Mouse (Mus musculus): ENCODE results near the gene Ugt1a8.
A peak's percentile ranks its signal among the peaks of the same experiment; 100 is the strongest.

Ugt1a8 gene

GRCm38 (mm10) chr1:88192136-88192535 is 104.5 kb downstream of the Ugt1a8 start:
- no peak for DNase-seq

GRCm38 (mm10) chr1:88195687-88196086 is 108.1 kb downstream of the Ugt1a8 start:
- peak; percentile 83 to 92 for DNase-seq

- peak in 1 of 2 experiments; percentile 45 for DNase-seq
Measured at GRCm38 (mm10) chr1:88197443-88197842, 109.8 kb downstream of the Ugt1a8 start.

DNA sequence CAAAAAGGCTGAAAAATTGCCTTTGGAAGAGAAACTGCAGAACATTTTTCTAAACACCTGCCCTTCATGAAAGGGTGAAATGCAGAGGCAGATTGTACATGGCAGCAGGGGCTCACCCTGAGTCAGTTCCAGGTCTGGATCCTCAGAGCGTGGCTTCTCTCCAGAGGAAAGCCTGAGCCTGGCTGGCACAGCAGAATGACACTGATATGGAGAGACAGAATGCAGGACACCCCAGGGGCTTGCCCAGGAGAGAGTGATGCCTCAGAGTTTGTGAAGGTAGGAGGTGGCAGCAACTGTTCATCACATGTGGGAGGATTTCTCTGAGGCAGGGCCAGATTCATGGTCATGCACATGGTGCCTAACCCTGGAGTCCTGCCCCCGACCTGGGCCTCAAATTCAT is 112.4 kb downstream of the Ugt1a8 start:
- no peak for DNase-seq

DNA sequence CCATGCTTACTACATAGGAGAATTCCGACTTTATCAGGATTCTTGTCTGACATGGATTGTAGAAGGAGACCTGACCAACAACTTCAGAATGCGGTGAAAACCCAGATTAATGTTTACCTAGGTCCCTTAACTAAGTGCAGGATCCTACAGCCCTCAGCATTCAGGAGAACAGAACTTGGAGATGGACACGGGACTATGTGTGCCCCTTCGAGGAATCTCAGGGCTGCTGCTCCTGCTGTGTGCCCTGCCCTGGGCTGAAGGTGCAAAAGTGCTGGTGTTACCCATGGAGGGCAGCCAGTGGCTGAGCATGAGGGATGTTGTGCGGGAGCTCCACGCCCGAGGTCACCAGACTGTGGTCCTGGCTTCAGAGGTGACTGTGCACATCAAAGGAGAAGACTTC is 112.8 kb downstream of the Ugt1a8 start, which contains the start of gene Ugt1a2:
TSS of gene Ugt1a2 (plus strand) at position 146 of the 400 bp plus-strand sequence.
- DNase-seq, result peak; percentile 41 to 82

GRCm38 (mm10) chr1:88205294-88205922 is 117.8 kb downstream of the Ugt1a8 start, which contains the start of gene Dnajb3:
Gene Dnajb3, minus strand, starts transcription at chr1:88205782.
- DNase-seq, result peak; percentile 72 to 79

- no peak for DNase-seq
Measured at GRCm38 (mm10) chr1:88206843-88207479, 119.3 kb downstream of the Ugt1a8 start.

- DNase-seq, result peak; percentile 50 to 81
Measured at GRCm38 (mm10) chr1:88211812-88212211, 124.2 kb downstream of the Ugt1a8 start, which contains the start of gene Ugt1a1. Gene Ugt1a1, plus strand, starts transcription at chr1:88211959.

GRCm38 (mm10) chr1:88212341-88213045 is 124.9 kb downstream of the Ugt1a8 start:
- no peak for DNase-seq

- DNase-seq, result no peak
Measured at GRCm38 (mm10) chr1:88213061-88213460, 125.4 kb downstream of the Ugt1a8 start.

DNA sequence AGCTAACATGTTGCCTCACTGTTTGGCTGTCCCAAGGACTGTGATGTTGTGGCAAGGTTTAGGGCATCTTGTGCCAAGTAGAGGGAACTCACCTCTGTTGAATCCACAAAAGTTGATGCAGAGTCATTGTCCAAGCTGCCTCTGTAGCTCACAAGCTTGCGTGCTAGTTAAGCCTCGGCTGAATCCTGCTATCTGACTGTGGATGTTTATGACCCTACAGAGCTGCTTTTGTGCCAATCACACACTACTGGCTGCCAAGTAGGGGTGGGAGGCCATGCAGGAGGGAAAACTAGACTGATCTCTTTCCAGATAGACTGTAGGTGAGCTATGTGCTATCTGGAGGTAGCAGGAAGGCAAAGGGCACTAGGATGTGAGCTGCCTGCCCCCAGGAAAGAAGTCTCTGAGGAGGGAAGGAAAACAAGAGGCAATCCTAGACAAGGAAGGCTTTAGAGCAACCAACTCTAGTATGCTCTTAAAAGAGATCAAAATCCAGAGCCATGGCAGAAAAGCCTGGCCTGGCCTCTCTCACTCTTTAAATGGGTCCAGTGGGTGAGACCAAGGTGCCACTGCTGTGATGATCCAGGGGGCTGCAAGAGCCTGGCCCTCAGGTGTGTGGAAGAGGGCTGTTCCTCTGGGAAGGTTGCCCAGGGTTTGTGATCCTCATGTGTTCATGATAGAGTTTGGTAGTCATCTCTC is 126.3 kb downstream of the Ugt1a8 start:
- DNase-seq, result no peak

GRCm38 (mm10) chr1:88214462-88214952 is 126.9 kb downstream of the Ugt1a8 start:
- DNase-seq, result no peak

DNA sequence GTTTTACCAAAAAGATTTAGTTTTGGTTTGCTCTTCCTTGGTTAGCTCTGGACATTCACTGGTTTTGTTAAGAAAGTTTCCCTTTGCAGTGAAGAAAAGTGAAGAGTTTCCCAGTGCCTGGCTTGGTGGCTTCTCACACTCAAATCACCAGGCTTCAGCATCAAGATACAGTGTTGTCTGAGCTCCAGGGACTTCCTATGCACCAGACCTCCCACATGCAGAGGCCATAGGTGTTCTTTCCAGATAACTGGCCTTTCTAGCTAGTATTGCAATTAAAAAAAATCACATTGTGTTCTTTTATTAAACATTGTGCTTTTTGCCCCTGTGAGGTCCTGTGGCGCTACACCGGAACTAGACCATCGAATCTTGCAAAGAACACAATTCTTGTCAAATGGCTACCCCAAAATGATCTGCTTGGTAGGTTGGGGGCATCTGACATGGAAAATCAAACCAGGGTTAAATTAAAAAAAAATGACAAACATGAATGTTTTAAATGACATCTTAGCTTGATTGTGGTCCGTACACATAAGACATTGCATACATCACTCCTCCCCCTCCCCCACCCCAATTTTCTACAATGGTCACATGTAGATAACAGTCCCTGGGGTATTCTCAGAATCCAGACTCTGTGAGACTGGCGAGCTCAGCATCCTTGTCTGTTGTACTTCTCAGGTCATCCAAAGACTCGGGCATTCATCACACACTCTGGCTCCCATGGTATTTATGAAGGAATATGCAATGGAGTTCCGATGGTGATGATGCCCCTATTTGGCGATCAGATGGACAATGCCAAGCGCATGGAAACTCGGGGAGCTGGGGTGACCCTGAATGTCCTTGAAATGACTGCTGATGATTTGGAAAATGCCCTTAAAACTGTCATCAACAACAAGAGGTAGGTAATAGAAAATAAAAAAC is 128.1 kb downstream of the Ugt1a8 start:
- no peak for DNase-seq

DNA sequence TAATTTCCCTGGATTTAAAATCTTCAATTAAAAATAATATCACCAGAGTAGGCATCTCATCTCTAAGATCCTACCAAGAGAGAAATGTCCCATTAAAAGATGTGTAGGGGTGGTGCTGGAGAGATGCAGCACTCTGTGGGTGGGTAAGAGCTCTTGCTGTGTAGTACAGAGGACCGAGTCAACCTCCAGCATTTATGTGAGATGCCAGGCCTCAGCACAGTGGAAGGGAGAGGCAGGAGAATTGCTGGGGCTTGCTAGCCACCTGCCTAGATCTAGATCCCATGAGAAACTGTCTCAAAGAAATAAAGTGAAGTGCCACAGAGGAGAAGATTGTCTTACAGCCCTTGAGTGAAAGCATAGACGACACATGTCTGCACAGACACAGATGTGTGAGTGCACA is 128.9 kb downstream of the Ugt1a8 start:
- DNase-seq, result no peak

GRCm38 (mm10) chr1:88217144-88217543 is 129.5 kb downstream of the Ugt1a8 start:
- no peak for DNase-seq

GRCm38 (mm10) chr1:88217576-88217975 is 130.0 kb downstream of the Ugt1a8 start:
- DNase-seq, result no peak

- no peak for DNase-seq
Measured at GRCm38 (mm10) chr1:88218051-88218450, 130.4 kb downstream of the Ugt1a8 start.

GRCm38 (mm10) chr1:88218591-88218990 is 131.0 kb downstream of the Ugt1a8 start:
- DNase-seq, result no peak

- no peak for DNase-seq
Measured at GRCm38 (mm10) chr1:88219054-88219453, 131.4 kb downstream of the Ugt1a8 start.

GRCm38 (mm10) chr1:88220336-88220735 is 132.7 kb downstream of the Ugt1a8 start:
- no peak for DNase-seq

- DNase-seq, result no peak
Measured at GRCm38 (mm10) chr1:88222216-88222615, 134.6 kb downstream of the Ugt1a8 start.
